Mouse (Mus musculus) B cell, adult (primary cell): Measurements from ENCODE around the gene Tnpo2. TPM values are rescaled to one million over a fixed set of nuclear protein-coding genes. Genes with fewer than 3 reads are reported as not detected.

Experiments
- total RNA-seq: library from RNA; stranded (reverse); gene quantifications from 4 replicates; pipeline ENCODE4 v1.2.4, GENCODE M21; 2023; ENCODE audit not compliant: inconsistent age

Tnpo2 gene
- total RNA-seq = 38.8 to 49.7 TPM (median 45.7 TPM) in 4 replicates

GRCm38 (mm10) chr8:85036718-85037365 is at the start of gene Tnpo2:
Gene Tnpo2, plus strand, starts transcription at chr8:85036915.

GRCm38 (mm10) chr8:84990349-84990748 is 46.4 kb upstream of the Tnpo2 start, which contains the start of gene Hook2:
Gene Hook2, plus strand, starts transcription at chr8:84990603.

GRCm38 (mm10) chr8:85014431-85014830 is 22.3 kb upstream of the Tnpo2 start, which contains the start of gene Best2:
Gene Best2, minus strand, starts transcription at chr8:85014531.

GRCm38 (mm10) chr8:85025098-85025932 is 11.4 kb upstream of the Tnpo2 start, which contains the start of gene Asna1:
Gene Asna1, minus strand, starts transcription at chr8:85025281.

GRCm38 (mm10) chr8:85026670-85027515 is 9.8 kb upstream of the Tnpo2 start, which contains the start of gene Trir:
Gene Trir, plus strand, starts transcription at chr8:85026823.

GRCm38 (mm10) chr8:85059879-85060616 is 23.3 kb downstream of the Tnpo2 start, which contains the start of gene Fbxw9:
Gene Fbxw9, plus strand, starts transcription at chr8:85060055.

GRCm38 (mm10) chr8:85067982-85068381 is 31.3 kb downstream of the Tnpo2 start, which contains the start of gene Gm5741:
Gene Gm5741, minus strand, starts transcription at chr8:85067982.

DNA sequence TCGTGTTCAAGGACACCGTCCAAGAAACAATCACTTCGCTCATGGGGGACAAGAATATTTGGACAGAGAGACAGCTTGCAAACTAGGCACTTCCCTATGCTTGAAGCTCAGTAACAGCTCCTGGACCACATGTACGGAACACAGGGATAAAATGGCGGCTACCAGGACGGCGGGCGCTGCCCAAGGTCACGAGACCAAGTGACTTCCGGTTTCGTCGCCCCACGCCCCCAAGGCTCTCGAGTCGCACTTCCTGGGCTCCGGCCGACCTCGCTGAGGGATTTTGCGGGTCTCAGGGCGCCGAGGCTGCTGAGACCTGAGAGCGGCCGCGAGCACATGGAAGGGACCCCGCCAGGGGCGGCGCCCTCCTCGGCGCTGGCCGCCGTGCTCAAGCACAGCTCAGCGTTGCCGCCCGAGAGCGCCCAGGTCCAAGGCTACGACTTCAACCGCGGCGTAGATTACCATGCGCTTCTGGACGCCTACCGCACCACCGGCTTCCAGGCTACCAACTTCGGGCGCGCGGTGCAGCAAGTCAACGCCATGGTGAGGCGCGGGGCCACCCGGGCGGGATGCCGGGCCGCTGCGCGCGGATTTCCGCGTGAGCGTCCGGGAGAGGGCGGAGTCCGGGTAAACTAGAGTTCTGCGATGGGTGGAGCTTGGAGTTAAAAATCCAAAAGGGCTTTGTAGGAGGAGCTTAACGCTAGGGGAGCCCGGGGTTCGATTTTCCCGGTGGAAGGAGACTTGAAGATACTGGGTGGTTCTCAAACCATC is 35.0 kb downstream of the Tnpo2 start, which contains the start of gene Dhps:
TSS of gene Dhps (plus strand) at position 244 of the 768 bp plus-strand sequence.

DNA sequence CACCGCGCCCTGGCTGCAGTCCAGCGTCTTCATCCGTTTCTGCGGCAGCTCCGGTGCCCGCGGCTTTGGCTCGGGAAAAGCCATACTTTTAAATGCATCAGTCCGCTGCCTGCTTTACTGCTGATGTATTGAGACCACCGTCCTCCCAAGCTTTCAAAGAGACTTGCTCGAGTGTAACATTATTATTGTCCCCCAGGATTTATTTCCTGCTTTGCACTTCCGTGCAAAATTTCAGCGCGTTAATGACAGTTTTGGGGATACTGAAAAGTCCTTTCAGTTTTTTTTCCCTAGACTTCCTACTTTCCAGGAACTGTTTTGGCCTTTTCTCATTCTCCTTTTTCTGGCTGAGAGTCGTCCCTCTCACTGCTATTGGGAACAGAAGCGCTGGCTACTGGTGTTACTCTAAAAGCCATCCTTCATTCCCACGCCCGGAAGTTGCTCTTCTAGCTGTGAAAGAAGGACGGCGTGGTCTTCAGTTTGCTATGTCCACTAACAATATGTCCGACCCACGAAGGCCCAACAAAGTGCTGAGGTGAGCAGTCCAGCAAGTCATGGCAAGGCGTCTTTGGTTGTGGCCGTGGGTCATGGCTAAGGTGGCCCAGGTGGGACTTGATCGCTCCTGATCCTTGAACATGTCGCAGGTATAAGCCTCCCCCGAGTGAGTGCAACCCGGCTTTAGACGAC is 44.0 kb downstream of the Tnpo2 start, which contains the start of gene Wdr83os:
TSS of gene Wdr83os (plus strand) at position 209 of the 684 bp plus-strand sequence.

DNA sequence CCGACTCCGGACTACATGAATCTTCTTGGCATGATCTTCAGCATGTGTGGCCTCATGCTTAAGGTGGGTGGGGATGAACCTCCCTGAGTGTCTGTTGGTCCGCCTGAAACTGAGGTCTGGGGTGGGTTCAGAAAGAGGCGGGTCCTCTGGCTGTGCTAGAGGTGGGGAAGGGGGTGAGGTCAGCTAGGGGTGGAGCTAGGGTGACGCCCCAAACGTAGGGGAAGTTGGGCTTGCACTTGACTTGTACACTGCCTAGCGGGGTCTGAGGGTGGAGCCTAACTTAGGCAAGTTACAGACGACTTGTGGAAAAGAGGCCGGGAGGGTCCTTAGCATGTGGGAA is 44.5 kb downstream of the Tnpo2 start, which contains the start of gene Wdr83:
TSS of gene Wdr83 (minus strand) at position 91 of the 340 bp plus-strand sequence.

GRCm38 (mm10) chr8:85083108-85083813 is 46.5 kb downstream of the Tnpo2 start, which contains the start of gene Man2b1:
Gene Man2b1, plus strand, starts transcription at chr8:85083270.

Other genes starting within 250 kb of the Tnpo2 start
- 1.4 to 4.3 TPM (median 2.8 TPM) in 4 replicates for gene Nfix, start 236.6 kb upstream of the Tnpo2 start, total RNA-seq
- gene Dand5, start 214.1 kb upstream of the Tnpo2 start, total RNA-seq = 2.2 to 3.3 TPM (median 2.8 TPM) in 4 replicates
- 11.4 to 12.8 TPM (median 11.7 TPM) in 4 replicates for gene Gadd45gip1, start 205.4 kb upstream of the Tnpo2 start, total RNA-seq
- gene Rad23a, start 196.2 kb upstream of the Tnpo2 start, total RNA-seq = 48.0 to 63.3 TPM (median 61.5 TPM) in 4 replicates
- gene Calr, start 190.0 kb upstream of the Tnpo2 start, total RNA-seq = 564 to 720 TPM (median 619 TPM) in 4 replicates
- gene Farsa, start 179.9 kb upstream of the Tnpo2 start, total RNA-seq = 66.8 to 70.5 TPM (median 68.5 TPM) in 4 replicates
- 6.1 to 11.9 TPM (median 9.0 TPM) in 4 replicates for gene Syce2, start 164.8 kb upstream of the Tnpo2 start, total RNA-seq
- 18.7 to 34.4 TPM (median 31.5 TPM) in 4 replicates for gene Gcdh, start 143.0 kb upstream of the Tnpo2 start, total RNA-seq
- gene Klf1, start 135.0 kb upstream of the Tnpo2 start, total RNA-seq = 0.32 to 0.45 TPM in 2 of 4 replicates, not detected in the others
- 67.4 to 74.5 TPM (median 72.7 TPM) in 4 replicates for gene Dnase2a, start 128.4 kb upstream of the Tnpo2 start, total RNA-seq
- 0.16 to 0.57 TPM (median 0.23 TPM) in 4 replicates for gene Mast1, start 99.6 kb upstream of the Tnpo2 start, total RNA-seq
- gene Rtbdn, start 89.9 kb upstream of the Tnpo2 start, total RNA-seq = not detected in 4 replicates
- 2.0 TPM in 1 of 4 replicates, not detected in the others for gene Gm49661, start 67.5 kb upstream of the Tnpo2 start, total RNA-seq
- gene Prdx2, start 67.3 kb upstream of the Tnpo2 start, total RNA-seq = 57.4 to 60.7 TPM (median 59.6 TPM) in 4 replicates
- 30.0 to 35.5 TPM (median 33.5 TPM) in 4 replicates for gene Rnaseh2a, start 67.1 kb upstream of the Tnpo2 start, total RNA-seq
- gene Junb, start 58.2 kb upstream of the Tnpo2 start, total RNA-seq = 1,539 to 1,702 TPM (median 1,628 TPM) in 4 replicates
- gene Hook2, start 46.3 kb upstream of the Tnpo2 start, total RNA-seq = 5.9 to 8.3 TPM (median 6.6 TPM) in 4 replicates
- 0.32 TPM in 1 of 4 replicates, not detected in the others for gene Best2, start 22.4 kb upstream of the Tnpo2 start, total RNA-seq
- 87.6 to 96.1 TPM (median 94.0 TPM) in 4 replicates for gene Asna1, start 11.6 kb upstream of the Tnpo2 start, total RNA-seq
- gene Trir, start 10.1 kb upstream of the Tnpo2 start, total RNA-seq = 205 to 226 TPM (median 223 TPM) in 4 replicates
- 14.4 to 17.5 TPM (median 15.4 TPM) in 4 replicates for gene Fbxw9, start 23.1 kb downstream of the Tnpo2 start, total RNA-seq
- 3.0 TPM in 1 of 4 replicates, not detected in the others for gene Gm5741, start 31.1 kb downstream of the Tnpo2 start, total RNA-seq
- 105 to 138 TPM (median 115 TPM) in 4 replicates for gene Dhps, start 34.8 kb downstream of the Tnpo2 start, total RNA-seq
- gene Wdr83os, start 43.8 kb downstream of the Tnpo2 start, total RNA-seq = 49.2 to 55.9 TPM (median 50.9 TPM) in 4 replicates
- 12.5 to 15.1 TPM (median 13.1 TPM) in 4 replicates for gene Wdr83, start 44.4 kb downstream of the Tnpo2 start, total RNA-seq
- 156 to 176 TPM (median 163 TPM) in 4 replicates for gene Man2b1, start 46.4 kb downstream of the Tnpo2 start, total RNA-seq
- gene Zfp791, start 86.2 kb downstream of the Tnpo2 start, total RNA-seq = 0.16 TPM in 1 of 4 replicates, not detected in the others
- gene Cks1brt, start 115.0 kb downstream of the Tnpo2 start, total RNA-seq = not detected in 4 replicates
- gene Olfr371, start 189.1 kb downstream of the Tnpo2 start, total RNA-seq = not detected in 4 replicates